Mouse (Mus musculus) E14TG2a.4 (cell line): ENCODE results near the gene Serpina12.

Source experiments
- CTCF ChIP-seq: conservative IDR thresholded peaks from 2 replicates; pipeline ENCODE4 v1.5.1; 2014; ENCODE audit warnings: low read length
- POU5F1 ChIP-seq: IDR thresholded peaks from 2 replicates; pipeline ENCODE4 v1.6.1; 2014; ENCODE audit warnings: low read length, borderline replicate concordance

GRCm38 (mm10) chr12:104041401-104041800, 2.8 kb downstream of the Serpina12 start:
- TF ChIP-seq CTCF (no peak), POU5F1 (no peak)
